Mouse (Mus musculus) liver, adult 2 months (tissue): ENCODE data around the gene Pax3. TPM values are rescaled to one million over a fixed set of nuclear protein-coding genes. Genes with fewer than 3 reads are reported as not detected.

Experiments used
- DNase-seq: peaks from one replicate; pipeline ENCODE4 v3.0.0-alpha.2; 2011; ENCODE audit warnings: low read depth, low spot score; ENCODE audit errors: extremely low read depth
- H3K27ac ChIP-seq: fragments of 200-500 bp; replicated peaks from 2 replicates; pipeline ENCODE4 v1.5.1; 2012; ENCODE audit warnings: low read depth, mild to moderate bottlenecking, control low read depth, inconsistent platforms, low read length; ENCODE audit not compliant: insufficient read depth
- H3K27me3 ChIP-seq: fragments of 200-500 bp; 2 replicates; pipeline ENCODE4 v1.6.1; 2012; ENCODE audit warnings: mild to moderate bottlenecking, moderate library complexity, low read length, inconsistent platforms; ENCODE audit not compliant: control insufficient read depth, insufficient read depth
- H3K36me3 ChIP-seq: fragments of 200-500 bp; 2 replicates; pipeline ENCODE4 v1.6.1; 2012; ENCODE audit warnings: low read length, inconsistent platforms; ENCODE audit not compliant: control insufficient read depth, insufficient read depth
- H3K4me1 ChIP-seq: fragments of 200-500 bp; 2 replicates; pipeline ENCODE4 v1.6.1; 2011; ENCODE audit warnings: low read length; ENCODE audit not compliant: control insufficient read depth, insufficient read depth
- H3K4me3 ChIP-seq: fragments of 200-500 bp; 2 replicates; pipeline ENCODE4 v1.5.1; 2011; ENCODE audit warnings: low read depth, mild to moderate bottlenecking, control low read depth, low read length, moderate library complexity; ENCODE audit not compliant: insufficient read depth
- H3K79me2 ChIP-seq: fragments of 200-500 bp; 2 replicates; pipeline ENCODE4 v1.6.1; 2012; ENCODE audit warnings: inconsistent platforms, mild to moderate bottlenecking, low read length, moderate library complexity; ENCODE audit not compliant: control insufficient read depth, insufficient read depth
- H3K9ac ChIP-seq: fragments of 200-500 bp; 2 replicates; pipeline ENCODE4 v1.6.1; 2012; ENCODE audit warnings: low read depth, mild to moderate bottlenecking, control low read depth, inconsistent platforms, low read length
- CTCF ChIP-seq: fragments of 200-500 bp; IDR thresholded peaks from 2 replicates; pipeline ENCODE4 v1.5.1; 2011; ENCODE audit warnings: low read depth, low read length, control low read depth
- POLR2A ChIP-seq: fragments of 200-500 bp; IDR thresholded peaks from 2 replicates; pipeline ENCODE4 v1.6.1; 2011; ENCODE audit warnings: low read length, control low read depth; ENCODE audit not compliant: insufficient read depth; ENCODE audit errors: extremely low read depth
- WGBS: fragments of 180-500 bp; shearing (Covaris S2); methylation state at CpG from one replicate; pipeline ENCODE4 v1.1.7; 2018; 5-methylcytosine and 5-hydroxymethylcytosine counted together
- polyA plus RNA-seq: library from polyadenylated mRNA; depleted of rRNA; stranded (reverse); fragments of >200 nt; gene quantifications from 2 replicates; pipeline ENCODE4 v1.2.3, GENCODE M21; 2012
- total RNA-seq: library from RNA; depleted of rRNA; stranded (reverse); fragments of >200 nt; gene quantifications from 2 replicates; pipeline ENCODE4 v1.2.3, GENCODE M21; 2014

The Pax3 gene
- total and polyA plus RNA-seq, 2 experiments, result not detected

- no peak for DNase-seq
- H3K4me3 ChIP-seq, result no peak overlapping the region
- no peaks in the 10 kb centered on the region; the same call in 1 of the 2 replicates for H3K4me1 ChIP-seq
- no peak for TF ChIP-seq CTCF
- no peak for TF ChIP-seq POLR2A
- H3K79me2 ChIP-seq, result no peaks in the 10 kb centered on the region
- no peak overlapping the region for H3K27ac ChIP-seq
- WGBS, result 5% methylated on average over 28 of the region's 28 CpGs
- H3K27me3 ChIP-seq, result peaks cover 39% of the 10 kb centered on the region
- H3K9ac ChIP-seq, result no peak overlapping the region
- no peaks in the 10 kb centered on the region for H3K36me3 ChIP-seq
Observed at GRCm38 (mm10) chr1:78201251-78202010, 4.5 kb upstream of the Pax3 start.

GRCm38 (mm10) chr1:78200191-78200590, 3.3 kb upstream of the Pax3 start:
- H3K36me3 ChIP-seq, result no peaks in the 10 kb centered on the region
- H3K27me3 ChIP-seq, result peaks cover 46% of the 10 kb centered on the region
- H3K27ac ChIP-seq, result no peak overlapping the region
- H3K79me2 ChIP-seq, result no peaks in the 10 kb centered on the region
- no peak for TF ChIP-seq POLR2A
- no peak for TF ChIP-seq CTCF
- H3K4me3 ChIP-seq, result no peak overlapping the region
- WGBS, result 2% methylated on average over 15 of the region's 15 CpGs
- no peak overlapping the region for H3K9ac ChIP-seq
- DNase-seq, result no peak
- H3K4me1 ChIP-seq, result no peaks in the 10 kb centered on the region; the same call in 1 of the 2 replicates

GRCm38 (mm10) chr1:78199221-78199620, 2.3 kb upstream of the Pax3 start:
- Histone ChIP-seq H3K4me3 (no peak overlapping the region), H3K9ac (no peak overlapping the region), H3K4me1 (no peaks in the 10 kb centered on the region; the same call in 1 of the 2 replicates), H3K36me3 (no peaks in the 10 kb centered on the region), H3K27me3 (peaks cover 48% of the 10 kb centered on the region), H3K79me2 (no peaks in the 10 kb centered on the region), H3K27ac (no peak overlapping the region)
- DNase-seq, result no peak
- WGBS, result 2% methylated on average over 9 of the region's 9 CpGs
- TF ChIP-seq CTCF (no peak), POLR2A (no peak)

DNA sequence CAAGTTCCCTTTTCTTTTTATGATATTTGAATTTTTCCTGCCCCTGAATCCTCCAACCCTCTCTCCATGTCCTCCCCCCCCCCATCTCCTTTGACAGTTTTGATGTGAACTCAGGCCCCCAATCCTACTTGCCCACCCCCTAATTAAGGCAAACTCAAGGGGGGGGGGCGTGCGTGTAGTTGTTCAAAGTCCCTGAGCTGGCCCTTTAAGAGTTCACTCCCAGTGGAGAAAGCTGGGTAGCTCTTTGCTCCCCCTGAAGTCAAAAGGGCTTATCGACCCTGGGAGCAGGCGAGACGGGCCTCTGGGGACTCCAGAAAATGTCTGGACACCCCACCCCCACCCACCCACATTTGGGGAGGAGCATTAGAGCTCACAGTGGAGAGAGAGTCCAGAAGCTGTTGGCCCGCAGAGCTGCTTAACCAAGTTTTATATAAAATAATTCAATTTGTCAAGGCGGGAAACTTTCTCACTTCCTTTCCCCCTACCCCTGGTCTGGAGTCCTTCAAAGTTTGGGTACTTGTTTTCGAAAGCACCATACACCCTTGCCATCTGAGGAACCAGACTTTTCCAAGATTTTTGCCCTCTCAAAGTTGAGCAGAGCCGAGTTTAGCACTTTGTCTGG, 1.5 kb upstream of the Pax3 start:
- no peak for DNase-seq
- H3K36me3 ChIP-seq, result no peaks in the 10 kb centered on the region
- WGBS, result 1% methylated on average over 9 of the region's 9 CpGs

DNA sequence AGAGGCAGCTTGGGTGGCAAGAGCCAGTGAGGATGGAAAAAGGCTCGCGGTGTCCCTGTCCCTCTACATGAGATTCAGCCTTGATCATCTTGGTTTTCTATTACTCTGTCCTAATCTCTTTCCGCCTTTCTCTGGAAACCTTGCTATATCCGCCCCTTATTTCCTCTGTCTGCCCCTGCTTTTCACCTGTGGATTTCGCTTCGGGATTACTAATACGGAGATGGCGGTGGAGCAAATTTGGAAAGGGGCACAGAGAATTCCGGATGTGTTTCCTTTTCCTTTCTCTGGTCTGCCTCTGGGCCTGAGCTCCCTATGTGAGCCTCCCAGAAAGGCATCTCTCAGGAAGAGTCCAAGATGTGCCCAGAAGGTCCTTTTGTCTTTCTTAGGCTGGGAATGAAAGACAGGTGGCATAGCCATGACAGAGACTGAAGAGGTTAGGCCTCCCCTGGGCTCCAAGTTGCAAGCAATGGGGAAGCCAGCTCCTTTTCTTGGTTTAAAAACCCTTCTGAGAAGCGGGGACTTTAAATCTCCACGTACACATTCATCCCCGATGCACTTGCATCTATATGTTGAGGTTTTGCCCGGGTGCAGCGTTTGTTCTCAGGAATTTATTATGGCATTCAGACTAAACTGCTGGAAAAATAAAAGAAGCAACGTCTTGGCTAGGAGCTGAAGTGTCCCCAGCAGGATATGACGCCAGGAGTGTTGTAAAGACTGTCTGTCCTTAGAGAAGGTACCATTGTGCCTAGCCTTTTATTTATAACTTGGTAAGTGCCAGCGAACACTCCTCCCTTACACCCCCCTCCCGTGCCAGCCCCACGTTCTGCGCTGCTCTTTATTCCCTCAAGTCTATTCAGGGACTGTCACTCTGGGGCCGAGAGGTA, 659 bp upstream of the Pax3 start:
- Histone ChIP-seq H3K36me3 (no peaks in the 10 kb centered on the region), H3K4me1 (no peaks in the 10 kb centered on the region), H3K27me3 (peaks cover 48% of the 10 kb centered on the region), H3K27ac (no peak overlapping the region), H3K4me3 (no peak overlapping the region), H3K9ac (no peak overlapping the region), H3K79me2 (no peaks in the 10 kb centered on the region)
- no peak for DNase-seq
- WGBS, result 5% methylated on average over 21 of the region's 21 CpGs
- TF ChIP-seq POLR2A (no peak), CTCF (no peak)

More for the DNA sequence above, 1.5 kb upstream of the Pax3 start:
- Histone ChIP-seq H3K9ac (no peak overlapping the region), H3K27me3 (peaks cover 50% of the 10 kb centered on the region), H3K79me2 (no peaks in the 10 kb centered on the region), H3K4me3 (no peak overlapping the region), H3K4me1 (no peaks in the 10 kb centered on the region), H3K27ac (no peak overlapping the region)
- no peak for TF ChIP-seq POLR2A
- no peak for TF ChIP-seq CTCF
